9 mouse cellular contexts compared by ENCODE assay signal in genomic region chr6:87384761-87385160, GRCm38 (mm10). TPM values are rescaled to one million over a fixed set of nuclear protein-coding genes. Genes with fewer than 3 reads are reported as not detected.
DNase-seq lines count a peak whose midpoint lies in the region; ATAC-seq lines count a peak whose summit lies in the region.
"Had no signal": no experiment of that assay in that cellular context is flagged by ENCODE, and none has a peak within 500 bp of the region (broad histone marks: within the 10 kb centered on the region; RNA-seq: fewer than 3 reads in every experiment).

No protein-coding gene starts in this region.

- DNase-seq in forebrain, embryonic 14.5 days (ENCODE audit: low spot score): peak; percentile 33
- no peak for DNase-seq in forebrain, embryonic 10.5 days (ENCODE audit: extremely low spot score, low spot score)
- DNase-seq in kidney, adult 11 months: no peak
- DNase-seq in right cerebral cortex, adult 2 months (ENCODE audit: low spot score in 2 of 2): peak; percentile 51 to 55
- no peak for DNase-seq in right cerebral cortex, postnatal 4 days
- no peak for DNase-seq in thymus, postnatal 10 days (ENCODE audit: low spot score in 2 of 2)
- no peak for DNase-seq in urinary bladder, postnatal 10 days (ENCODE audit: low spot score)
- DNase-seq: cerebellum, adult 8-10 months had no signal

- no peak overlapping the region for H3K9ac ChIP-seq in forebrain, embryonic 14.5 days (ENCODE audit: low read length)
- H3K9ac ChIP-seq in kidney, embryonic 15.5 days: no peak overlapping the region

- WGBS in forebrain, embryonic 14.5 days: 56% methylated on average over 5 of the region's 6 CpGs
- WGBS in forebrain, embryonic 10.5 days: 60% methylated on average over 6 of the region's 6 CpGs
- WGBS in kidney, embryonic 15.5 days: 37% methylated on average over 5 of the region's 6 CpGs

- H3K4me1 ChIP-seq in forebrain, embryonic 14.5 days (ENCODE audit: control insufficient read depth, insufficient read depth, low read length): no peaks in the 10 kb centered on the region
- peaks cover 24% of the 10 kb centered on the region for H3K4me1 ChIP-seq in forebrain, embryonic 10.5 days
- peaks cover 12% of the 10 kb centered on the region for H3K4me1 ChIP-seq in kidney, embryonic 15.5 days

- no peak overlapping the region; the same call in 1 of the 2 replicates for H3K4me2 ChIP-seq in forebrain, embryonic 14.5 days (ENCODE audit: low read length)
- peak overlapping the region; percentile 57 for H3K4me2 ChIP-seq in kidney, embryonic 15.5 days

- ATAC-seq in forebrain, embryonic 14.5 days: no peak
- ATAC-seq in kidney, embryonic 15.5 days (replicated peaks; ENCODE audit: low FRiP score): no peak

- H3K4me3 ChIP-seq in forebrain, embryonic 14.5 days (ENCODE audit: low read depth, low read length): no peak overlapping the region
- no peak overlapping the region for H3K4me3 ChIP-seq in forebrain, embryonic 10.5 days
- H3K4me3 ChIP-seq in kidney, embryonic 15.5 days (replicated peaks): peak overlapping the region; percentile 29; the same call in 1 of the 2 replicates

- no peaks in the 10 kb centered on the region for H3K27me3 ChIP-seq in forebrain, embryonic 14.5 days (replicated peaks; ENCODE audit: control insufficient read depth, insufficient read depth, low read length)
- H3K27me3 ChIP-seq in forebrain, embryonic 10.5 days (ENCODE audit: poor library complexity, severe bottlenecking): peaks cover 48% of the 10 kb centered on the region
- peaks cover 45% of the 10 kb centered on the region for H3K27me3 ChIP-seq in kidney, embryonic 15.5 days

- H3K36me3 ChIP-seq in forebrain, embryonic 14.5 days (ENCODE audit: control insufficient read depth, insufficient read depth, low read length): no peaks in the 10 kb centered on the region
- H3K36me3 ChIP-seq in forebrain, embryonic 10.5 days (replicated peaks): no peaks in the 10 kb centered on the region
- H3K36me3 ChIP-seq in kidney, embryonic 15.5 days: no peaks in the 10 kb centered on the region

- no peak overlapping the region for H3K27ac ChIP-seq in forebrain, embryonic 14.5 days (ENCODE audit: low read depth, low read length)
- no peak overlapping the region for H3K27ac ChIP-seq in forebrain, embryonic 10.5 days
- H3K27ac ChIP-seq in kidney, embryonic 15.5 days: no peak overlapping the region

- H3K9me3 ChIP-seq in forebrain, embryonic 14.5 days (replicated peaks; ENCODE audit: control insufficient read depth, low read length): no peaks in the 10 kb centered on the region
- no peaks in the 10 kb centered on the region for H3K9me3 ChIP-seq in forebrain, embryonic 10.5 days
- H3K9me3 ChIP-seq in kidney, embryonic 15.5 days (replicated peaks): no peaks in the 10 kb centered on the region

RNA-seq across cellular contexts. Expression of gene Gkn3, which starts 4.0 kb away (rescaled TPM):
- 0.42 and 0.45 TPM in 2 replicates for polyA plus RNA-seq in forebrain, embryonic 14.5 days (2014; fragmentation: Nextera tagmentation; extraction: Ambion mirVana)
- not detected in 2 replicates for polyA plus RNA-seq in forebrain, embryonic 10.5 days (2016; fragmentation: Nextera tagmentation; extraction: Ambion mirVana)
- polyA plus RNA-seq in kidney, embryonic 15.5 days (2015; fragmentation: Nextera tagmentation; extraction: Ambion mirVana): 0.43 and 0.72 TPM in 2 replicates

RNA-seq across cellular contexts. Expression of gene Gkn2, which starts 11.6 kb away (rescaled TPM):
- not detected in 2 replicates for polyA plus RNA-seq in forebrain, embryonic 14.5 days (2014; fragmentation: Nextera tagmentation; extraction: Ambion mirVana)
- not detected in 2 replicates for polyA plus RNA-seq in forebrain, embryonic 10.5 days (2016; fragmentation: Nextera tagmentation; extraction: Ambion mirVana)
- not detected in 2 replicates for polyA plus RNA-seq in kidney, embryonic 15.5 days (2015; fragmentation: Nextera tagmentation; extraction: Ambion mirVana)

RNA-seq across cellular contexts. Expression of gene Gkn1, which starts 34.0 kb away (rescaled TPM):
- polyA plus RNA-seq in forebrain, embryonic 14.5 days (2014; fragmentation: Nextera tagmentation; extraction: Ambion mirVana): not detected in 2 replicates
- polyA plus RNA-seq in forebrain, embryonic 10.5 days (2016; fragmentation: Nextera tagmentation; extraction: Ambion mirVana): not detected in 2 replicates
- polyA plus RNA-seq in kidney, embryonic 15.5 days (2015; fragmentation: Nextera tagmentation; extraction: Ambion mirVana): not detected in 2 replicates

RNA-seq across cellular contexts. Expression of gene Bmp10, which starts 44.0 kb away (rescaled TPM):
- polyA plus RNA-seq in forebrain, embryonic 14.5 days (2014; fragmentation: Nextera tagmentation; extraction: Ambion mirVana): not detected in 2 replicates
- polyA plus RNA-seq in forebrain, embryonic 10.5 days (2016; fragmentation: Nextera tagmentation; extraction: Ambion mirVana): not detected in 2 replicates
- polyA plus RNA-seq in kidney, embryonic 15.5 days (2015; fragmentation: Nextera tagmentation; extraction: Ambion mirVana): not detected in 2 replicates

RNA-seq across cellular contexts. Expression of gene Antxr1, which starts 49.1 kb away (rescaled TPM):
- polyA plus RNA-seq in forebrain, embryonic 14.5 days (2014; fragmentation: Nextera tagmentation; extraction: Ambion mirVana): 1.9 and 2.3 TPM in 2 replicates
- polyA plus RNA-seq in forebrain, embryonic 10.5 days (2016; fragmentation: Nextera tagmentation; extraction: Ambion mirVana): 3.7 and 4.3 TPM in 2 replicates
- 6.2 and 6.3 TPM in 2 replicates for polyA plus RNA-seq in kidney, embryonic 15.5 days (2015; fragmentation: Nextera tagmentation; extraction: Ambion mirVana)

Comparison
In these comparisons a context has a peak if more than half of its experiments do, and no peak if none do; other contexts are left out.
1. DNase-seq: peak in forebrain, embryonic 14.5 days (single experiment) and right cerebral cortex, adult 2 months (2 of 2); none in forebrain, embryonic 10.5 days (single experiment), kidney, adult 11 months (single experiment), right cerebral cortex, postnatal 4 days (single experiment), thymus, postnatal 10 days (0 of 2) and urinary bladder, postnatal 10 days (single experiment).